28 mouse cellular contexts compared by ENCODE assay signal in the genomic region with DNA sequence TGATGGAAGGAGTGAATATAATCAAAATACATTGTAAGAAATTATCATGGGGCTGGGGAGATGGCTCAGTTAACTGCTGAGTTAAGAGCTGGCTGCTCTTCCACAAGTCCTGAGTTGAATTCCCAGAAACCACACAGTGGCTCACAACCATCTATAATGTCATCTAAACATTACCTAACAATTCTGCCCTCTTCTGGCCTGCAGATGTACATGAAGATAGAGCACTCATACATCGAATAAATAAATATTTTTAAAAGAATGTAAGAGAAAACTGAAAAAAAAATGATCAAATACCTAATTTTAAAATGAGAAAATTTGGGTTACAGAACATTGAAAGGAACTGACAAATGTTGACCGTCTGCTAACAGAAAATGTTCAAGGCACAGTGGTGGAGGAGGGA. TPM values are rescaled to one million over a fixed set of nuclear protein-coding genes. Genes with fewer than 3 reads are reported as not detected.
"Had no signal": no experiment of that assay in that cellular context is flagged by ENCODE, and none has a peak within 500 bp of the region (broad histone marks: within the 10 kb centered on the region; RNA-seq: fewer than 3 reads in every experiment).

No protein-coding gene starts in this region.

- H3K27ac ChIP-seq: kidney, embryonic 15.5 days; limb, embryonic 12.5 days; limb, embryonic 15.5 days; liver, embryonic 14.5 days; macrophage; neural tube, embryonic 12.5 days; neural tube, embryonic 15.5 days; stomach, embryonic 15.5 days had no signal

- ATAC-seq: liver, postnatal 0 days; lung, postnatal 0 days had no signal

- H3K4me2 ChIP-seq: kidney, embryonic 15.5 days; limb, embryonic 12.5 days; limb, embryonic 15.5 days; liver, embryonic 11.5 days; lung, embryonic 14.5 days; neural tube, embryonic 12.5 days; neural tube, embryonic 15.5 days; stomach, embryonic 15.5 days had no signal

- H3K9me3 ChIP-seq: kidney, embryonic 15.5 days; limb, embryonic 12.5 days; limb, embryonic 15.5 days; neural tube, embryonic 12.5 days; neural tube, embryonic 15.5 days; stomach, embryonic 15.5 days had no signal

- DNase-seq: kidney, adult 11 months; kidney, adult 8-10 months; kidney, postnatal 14 days; left cerebral cortex, postnatal 4 days; liver, postnatal 0 days; lung, embryonic 14.5 days; retina, postnatal 1 day; right cerebral cortex, postnatal 25 days; spleen, adult 18-20 months; thymus, adult 18-20 months; thymus, postnatal 36 days had no signal

- H3K9ac ChIP-seq: kidney, embryonic 15.5 days; limb, embryonic 12.5 days; limb, embryonic 15.5 days; liver, embryonic 14.5 days; liver, postnatal 0 days; lung, embryonic 14.5 days; neural tube, embryonic 12.5 days; neural tube, embryonic 15.5 days; stomach, embryonic 15.5 days had no signal

- H3K4me3 ChIP-seq: kidney, embryonic 15.5 days; limb, embryonic 12.5 days; limb, embryonic 15.5 days; neural tube, embryonic 12.5 days; neural tube, embryonic 15.5 days; stomach, embryonic 15.5 days had no signal

- H3K27me3 ChIP-seq: kidney, embryonic 15.5 days; limb, embryonic 12.5 days; limb, embryonic 15.5 days; neural tube, embryonic 12.5 days; neural tube, embryonic 15.5 days; stomach, embryonic 15.5 days had no signal

- H3K4me1 ChIP-seq: kidney, embryonic 15.5 days; limb, embryonic 12.5 days; limb, embryonic 15.5 days; neural tube, embryonic 12.5 days; neural tube, embryonic 15.5 days; stomach, embryonic 15.5 days had no signal

RNA-seq across cellular contexts. Expression of a gene that starts 55.0 kb away (rescaled TPM):
- total RNA-seq: layer of hippocampus, postnatal 14 days; left cerebral cortex, adult 8-10 months; left cerebral cortex, postnatal 14 days; left cerebral cortex, postnatal 4 days; megakaryocyte, adult 5-6 weeks had no signal
- polyA plus RNA-seq: kidney, embryonic 15.5 days; large intestine, adult 2 months; limb, embryonic 12.5 days; limb, embryonic 15.5 days; liver, embryonic 11.5 days; liver, embryonic 14.5 days; liver, postnatal 0 days; lung, embryonic 14.5 days; lung, postnatal 0 days; macrophage; neural tube, embryonic 12.5 days; neural tube, embryonic 15.5 days; stomach, embryonic 15.5 days; testis, adult 2 months; urinary bladder, adult 2 months had no signal
